Mouse (Mus musculus): ENCODE measurements around the gene Ppm1l. TPM values are rescaled to one million over a fixed set of nuclear protein-coding genes. Genes with fewer than 3 reads are reported as not detected.
"Not testable (repeated sequence)": the region's sequence is repeated elsewhere in the genome, so short reads cannot be mapped to it uniquely, and the experiment has no call there.

The Ppm1l gene
- polyA plus RNA-seq, 1 experiment from 2014 or later: 17.0 TPM

- H3K4me3 ChIP-seq (ENCODE audit: low read depth, low read length): no peak overlapping the region
- H3K9ac ChIP-seq (ENCODE audit: low read length): no peak overlapping the region
- WGBS: 64% methylated on average over 5 of the region's 5 CpGs
- no peaks in the 10 kb centered on the region; the same call in 1 of the 2 replicates for H3K9me3 ChIP-seq (ENCODE audit: control insufficient read depth, low read length)
- H3K4me1 ChIP-seq (ENCODE audit: control insufficient read depth, insufficient read depth, low read length): peaks cover 2% of the 10 kb centered on the region; the same call in 1 of the 2 replicates
- H3K27me3 ChIP-seq (ENCODE audit: control insufficient read depth, insufficient read depth, low read length): peaks cover 9% of the 10 kb centered on the region
- no peak overlapping the region for H3K4me2 ChIP-seq
- no peak for DNase-seq (ENCODE audit: low spot score, missing footprints)
- ATAC-seq (ENCODE audit: low FRiP score): no peak
- H3K27ac ChIP-seq (ENCODE audit: low read depth, low read length): no peak overlapping the region
- no peaks in the 10 kb centered on the region for H3K36me3 ChIP-seq (ENCODE audit: control insufficient read depth, insufficient read depth, low read length)
These were observed 81.1 kb downstream of the Ppm1l start for GRCm38 (mm10) chr3:69397733-69398132.

DNA sequence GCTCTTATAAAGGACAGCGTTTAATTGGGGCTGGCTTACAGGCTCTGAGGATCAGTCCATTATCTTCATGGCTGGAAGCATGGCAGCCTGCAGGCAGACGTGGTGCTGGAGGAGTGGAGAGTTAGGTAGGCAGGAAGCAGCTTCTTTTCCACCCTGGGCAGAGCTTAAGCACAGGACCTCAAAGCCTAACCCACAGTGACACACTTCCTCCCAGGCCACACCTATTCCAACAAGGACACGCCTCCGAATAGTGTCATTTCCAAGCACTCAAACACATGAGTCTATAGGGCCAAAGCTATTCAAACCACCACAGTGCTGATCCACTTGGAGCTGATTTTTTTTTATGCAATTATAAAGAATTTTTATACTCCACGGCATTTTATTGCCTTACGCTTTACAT, 82.7 kb downstream of the Ppm1l start:
- WGBS: 89% methylated on average over 6 of the region's 6 CpGs
- H3K9ac ChIP-seq (ENCODE audit: low read length): no peak overlapping the region
- H3K4me2 ChIP-seq: no peak overlapping the region
- peaks cover 23% of the 10 kb centered on the region for H3K27me3 ChIP-seq (ENCODE audit: control insufficient read depth, insufficient read depth, low read length)
- H3K4me3 ChIP-seq (ENCODE audit: low read depth, low read length): no peak overlapping the region
- no peaks in the 10 kb centered on the region for H3K36me3 ChIP-seq (ENCODE audit: control insufficient read depth, insufficient read depth, low read length)
- no peaks in the 10 kb centered on the region; the same call in 1 of the 2 replicates for H3K9me3 ChIP-seq (ENCODE audit: control insufficient read depth, low read length)
- DNase-seq (ENCODE audit: low spot score, missing footprints) (peak; percentile 53), ATAC-seq (ENCODE audit: low FRiP score) (no peak)
- H3K4me1 ChIP-seq (ENCODE audit: control insufficient read depth, insufficient read depth, low read length): no peaks in the 10 kb centered on the region
- no peak overlapping the region for H3K27ac ChIP-seq (ENCODE audit: low read depth, low read length)

- Histone ChIP-seq H3K27me3 (ENCODE audit: control insufficient read depth, insufficient read depth, low read length) (peaks cover 49% of the 10 kb centered on the region), H3K27ac (ENCODE audit: low read depth, low read length) (no peak overlapping the region), H3K9me3 (ENCODE audit: control insufficient read depth, low read length) (no peaks in the 10 kb centered on the region), H3K4me2 (no peak overlapping the region), H3K36me3 (ENCODE audit: control insufficient read depth, insufficient read depth, low read length) (no peaks in the 10 kb centered on the region), H3K9ac (ENCODE audit: low read length) (no peak overlapping the region), H3K4me3 (ENCODE audit: low read depth, low read length) (no peak overlapping the region), H3K4me1 (ENCODE audit: control insufficient read depth, insufficient read depth, low read length) (peaks cover 17% of the 10 kb centered on the region)
- no peak for DNase-seq (ENCODE audit: low spot score, missing footprints)
- 77% methylated on average over 5 of the region's 5 CpGs for WGBS
- no peak for ATAC-seq (ENCODE audit: low FRiP score)
These were observed 86.5 kb downstream of the Ppm1l start for GRCm38 (mm10) chr3:69403196-69403595.

DNA sequence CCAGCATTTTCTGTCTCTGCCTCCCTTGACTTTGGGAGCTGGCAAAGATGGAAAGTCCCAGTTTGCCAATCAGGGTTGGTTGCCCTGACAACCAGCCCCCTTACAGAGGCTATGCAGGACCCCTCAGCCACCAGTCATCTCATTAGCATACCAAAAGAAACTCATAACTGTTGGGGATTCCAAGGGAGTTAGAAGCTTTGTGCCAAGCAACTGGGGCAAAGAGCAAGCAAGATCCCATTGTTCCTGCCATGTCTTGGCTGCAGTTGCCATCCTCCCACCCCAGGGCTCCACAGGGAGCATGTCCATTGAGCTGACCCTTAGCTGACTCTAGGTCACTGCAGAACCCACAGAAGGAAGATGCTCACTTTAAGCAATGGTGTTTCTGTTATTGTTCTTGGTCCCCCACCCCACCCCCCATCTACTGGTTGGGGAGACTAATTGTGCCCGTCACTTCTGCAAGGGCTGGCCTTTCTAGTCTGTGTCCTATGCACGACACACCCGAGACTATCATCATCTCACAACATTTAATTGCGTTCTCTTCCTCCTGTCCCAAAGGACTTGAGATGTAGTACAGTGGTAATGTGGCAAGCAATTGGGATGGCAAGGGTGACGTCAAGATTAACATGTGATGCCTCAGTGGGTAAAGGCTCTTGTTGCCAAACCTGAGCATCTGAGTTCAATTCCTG, 89.7 kb downstream of the Ppm1l start:
- WGBS: 18% methylated on average over 5 of the region's 5 CpGs
- H3K4me2 ChIP-seq: peak overlapping the region; percentile 10; the same call in 1 of the 2 replicates
- H3K27ac ChIP-seq (ENCODE audit: low read depth, low read length): no peak overlapping the region
- no peak overlapping the region for H3K9ac ChIP-seq (ENCODE audit: low read length)
- H3K9me3 ChIP-seq (ENCODE audit: control insufficient read depth, low read length): no peaks in the 10 kb centered on the region
- no peak overlapping the region for H3K4me3 ChIP-seq (ENCODE audit: low read depth, low read length)
- ATAC-seq (ENCODE audit: low FRiP score): peak; percentile 95
- H3K4me1 ChIP-seq (ENCODE audit: control insufficient read depth, insufficient read depth, low read length): peaks cover 24% of the 10 kb centered on the region
- H3K36me3 ChIP-seq (ENCODE audit: control insufficient read depth, insufficient read depth, low read length): no peaks in the 10 kb centered on the region
- peak; percentile 95 for DNase-seq (ENCODE audit: low spot score, missing footprints)
- peaks cover 69% of the 10 kb centered on the region for H3K27me3 ChIP-seq (ENCODE audit: control insufficient read depth, insufficient read depth, low read length)

- Histone ChIP-seq H3K27me3 (ENCODE audit: control insufficient read depth, insufficient read depth, low read length) (peaks cover 62% of the 10 kb centered on the region), H3K36me3 (ENCODE audit: control insufficient read depth, insufficient read depth, low read length) (no peaks in the 10 kb centered on the region), H3K27ac (ENCODE audit: low read depth, low read length) (no peak overlapping the region), H3K9ac (ENCODE audit: low read length) (no peak overlapping the region), H3K9me3 (ENCODE audit: control insufficient read depth, low read length) (no peaks in the 10 kb centered on the region), H3K4me2 (no peak overlapping the region), H3K4me3 (ENCODE audit: low read depth, low read length) (no peak overlapping the region), H3K4me1 (ENCODE audit: control insufficient read depth, insufficient read depth, low read length) (peaks cover 24% of the 10 kb centered on the region)
- ATAC-seq (ENCODE audit: low FRiP score) (no peak), DNase-seq (ENCODE audit: low spot score, missing footprints) (no peak)
- WGBS: 82% methylated on average over 3 of the region's 3 CpGs
These were observed 91.4 kb downstream of the Ppm1l start for GRCm38 (mm10) chr3:69408064-69408463.

GRCm38 (mm10) chr3:69416112-69416511, 99.5 kb downstream of the Ppm1l start:
- H3K4me2 ChIP-seq: no peak overlapping the region
- H3K4me3 ChIP-seq (ENCODE audit: low read depth, low read length): no peak overlapping the region
- ATAC-seq (ENCODE audit: low FRiP score) (no peak), DNase-seq (ENCODE audit: low spot score, missing footprints) (no peak)
- H3K27me3 ChIP-seq (ENCODE audit: control insufficient read depth, insufficient read depth, low read length): peaks cover 7% of the 10 kb centered on the region; the same call in 1 of the 2 replicates
- no peaks in the 10 kb centered on the region for H3K4me1 ChIP-seq (ENCODE audit: control insufficient read depth, insufficient read depth, low read length)
- no peak overlapping the region for H3K27ac ChIP-seq (ENCODE audit: low read depth, low read length)
- H3K36me3 ChIP-seq (ENCODE audit: control insufficient read depth, insufficient read depth, low read length): no peaks in the 10 kb centered on the region
- 87% methylated on average over 6 of the region's 6 CpGs for WGBS
- no peaks in the 10 kb centered on the region for H3K9me3 ChIP-seq (ENCODE audit: control insufficient read depth, low read length)
- H3K9ac ChIP-seq (ENCODE audit: low read length): no peak overlapping the region

DNA sequence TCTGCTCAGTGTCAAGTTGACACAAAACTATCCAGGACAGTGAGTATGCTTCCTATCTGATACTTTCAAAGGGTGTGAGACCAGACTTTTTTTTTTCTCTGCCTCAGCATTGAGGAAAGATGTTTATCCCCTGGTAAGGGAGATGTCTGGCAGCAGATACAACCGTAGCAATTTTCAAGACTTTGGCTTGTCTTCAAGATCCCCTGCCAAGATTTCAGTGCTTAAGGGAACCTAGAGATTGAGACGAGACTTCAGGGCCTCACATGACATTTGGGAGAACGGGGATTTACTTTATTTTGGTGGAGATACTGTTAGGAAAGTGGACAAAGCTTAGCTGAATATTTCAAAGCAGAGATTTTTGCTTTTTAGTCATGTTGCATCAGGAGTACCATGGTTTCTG, 106.1 kb downstream of the Ppm1l start:
- no peaks in the 10 kb centered on the region for H3K9me3 ChIP-seq (ENCODE audit: control insufficient read depth, low read length)
- peaks cover under 1% of the 10 kb centered on the region; the same call in 1 of the 2 replicates for H3K4me1 ChIP-seq (ENCODE audit: control insufficient read depth, insufficient read depth, low read length)
- no peak overlapping the region for H3K4me2 ChIP-seq
- H3K36me3 ChIP-seq (ENCODE audit: control insufficient read depth, insufficient read depth, low read length): no peaks in the 10 kb centered on the region
- ATAC-seq (ENCODE audit: low FRiP score) (no peak), DNase-seq (ENCODE audit: low spot score, missing footprints) (peak; percentile 59)
- 85% methylated on average over 3 of the region's 3 CpGs for WGBS
- no peak overlapping the region for H3K4me3 ChIP-seq (ENCODE audit: low read depth, low read length)
- H3K27me3 ChIP-seq (ENCODE audit: control insufficient read depth, insufficient read depth, low read length): no peaks in the 10 kb centered on the region
- H3K27ac ChIP-seq (ENCODE audit: low read depth, low read length): no peak overlapping the region
- H3K9ac ChIP-seq (ENCODE audit: low read length): no peak overlapping the region

GRCm38 (mm10) chr3:69423371-69423770, 106.7 kb downstream of the Ppm1l start:
- no peak overlapping the region for H3K9ac ChIP-seq (ENCODE audit: low read length)
- DNase-seq (ENCODE audit: low spot score, missing footprints) (peak; percentile 66), ATAC-seq (ENCODE audit: low FRiP score) (no peak)
- no peaks in the 10 kb centered on the region for H3K36me3 ChIP-seq (ENCODE audit: control insufficient read depth, insufficient read depth, low read length)
- H3K9me3 ChIP-seq (ENCODE audit: control insufficient read depth, low read length): no peaks in the 10 kb centered on the region
- no peak overlapping the region for H3K4me3 ChIP-seq (ENCODE audit: low read depth, low read length)
- H3K27ac ChIP-seq (ENCODE audit: low read depth, low read length): no peak overlapping the region
- WGBS: 74% methylated on average over 4 of the region's 4 CpGs
- no peaks in the 10 kb centered on the region for H3K27me3 ChIP-seq (ENCODE audit: control insufficient read depth, insufficient read depth, low read length)
- no peak overlapping the region for H3K4me2 ChIP-seq
- peaks cover 7% of the 10 kb centered on the region for H3K4me1 ChIP-seq (ENCODE audit: control insufficient read depth, insufficient read depth, low read length)

DNA sequence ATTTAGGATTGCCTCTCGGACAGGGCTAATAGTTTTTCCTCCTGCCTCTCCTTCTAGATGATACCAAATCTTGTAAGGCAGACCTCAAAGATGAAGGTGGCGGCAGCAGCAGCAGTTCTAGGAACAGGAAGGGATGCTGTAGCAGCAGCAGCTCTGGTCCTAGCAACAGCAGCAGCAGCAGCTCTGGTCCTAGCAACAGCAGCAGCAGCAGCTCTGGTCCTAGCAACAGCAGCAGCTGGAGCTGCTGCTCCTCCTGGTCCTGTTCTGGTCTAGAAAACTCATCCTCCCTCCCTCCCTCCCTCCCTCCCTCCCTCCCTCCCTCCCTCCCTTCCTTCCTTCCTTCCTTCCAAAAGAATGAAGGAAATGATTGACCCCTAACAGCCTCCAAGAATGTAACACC, 108.1 kb downstream of the Ppm1l start:
- H3K27me3 ChIP-seq (ENCODE audit: control insufficient read depth, insufficient read depth, low read length); H3K4me2 ChIP-seq; H3K36me3 ChIP-seq (ENCODE audit: control insufficient read depth, insufficient read depth, low read length); H3K4me1 ChIP-seq (ENCODE audit: control insufficient read depth, insufficient read depth, low read length); H3K4me3 ChIP-seq (ENCODE audit: low read depth, low read length); ATAC-seq (ENCODE audit: low FRiP score); H3K9ac ChIP-seq (ENCODE audit: low read length); H3K27ac ChIP-seq (ENCODE audit: low read depth, low read length); H3K9me3 ChIP-seq (ENCODE audit: control insufficient read depth, low read length): not testable (repeated sequence)
- 85% methylated on average over 2 of the region's 2 CpGs for WGBS
- peak; percentile 82 for DNase-seq (ENCODE audit: low spot score, missing footprints)
